Mouse (Mus musculus): ENCODE data around the gene Olfr1359.
"Not testable (repeated sequence)": the region's sequence is repeated elsewhere in the genome, so short reads cannot be mapped to it uniquely, and the experiment has no call there.

The Olfr1359 gene

DNA sequence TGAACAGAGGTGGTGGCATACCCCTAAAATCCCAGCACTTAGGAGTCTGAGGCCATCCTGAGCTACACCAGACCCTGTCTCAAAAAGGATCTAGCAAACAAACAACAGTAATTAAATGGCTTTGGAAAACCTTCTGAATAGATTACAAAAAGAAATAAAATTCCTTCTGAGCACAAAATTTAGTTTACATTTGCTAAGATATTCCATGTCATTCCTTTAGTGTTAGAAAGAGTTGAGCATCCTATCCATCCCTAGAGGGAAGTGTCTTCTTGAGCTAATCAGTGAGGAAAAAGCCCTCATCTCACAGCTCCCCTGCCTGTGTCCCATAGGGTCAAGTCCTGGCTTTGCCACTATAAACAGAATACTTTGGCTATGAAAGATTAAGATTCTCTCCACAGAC, at the start of gene Olfr1359:
Olfr1359 (plus strand) TSS at position 301 of the 400 bp plus-strand sequence.
- DNase-seq, result no peak

DNA sequence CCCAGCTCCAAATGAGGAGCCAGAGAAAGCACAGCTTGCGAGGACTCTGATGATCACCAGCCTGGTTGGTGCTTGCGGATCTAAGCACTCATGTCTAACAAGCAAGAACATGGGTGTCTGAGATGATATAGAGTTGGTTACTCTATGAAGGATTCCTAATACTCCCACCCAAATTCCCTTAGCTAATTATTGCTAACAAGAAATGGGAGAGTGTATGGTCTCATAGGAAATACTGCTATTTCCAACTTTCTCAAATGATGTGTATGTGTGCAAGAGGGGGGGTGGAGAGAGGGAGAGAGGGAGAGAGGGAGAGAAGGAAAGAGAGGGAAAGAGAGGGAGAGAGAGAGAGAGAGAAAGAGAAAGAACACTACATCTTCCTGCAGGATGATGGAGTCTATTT, 34.6 kb upstream of the Olfr1359 start, which contains the start of gene Olfr1361:
Olfr1361 (minus strand) TSS at position 101 of the 400 bp plus-strand sequence.
- no peak for DNase-seq

DNA sequence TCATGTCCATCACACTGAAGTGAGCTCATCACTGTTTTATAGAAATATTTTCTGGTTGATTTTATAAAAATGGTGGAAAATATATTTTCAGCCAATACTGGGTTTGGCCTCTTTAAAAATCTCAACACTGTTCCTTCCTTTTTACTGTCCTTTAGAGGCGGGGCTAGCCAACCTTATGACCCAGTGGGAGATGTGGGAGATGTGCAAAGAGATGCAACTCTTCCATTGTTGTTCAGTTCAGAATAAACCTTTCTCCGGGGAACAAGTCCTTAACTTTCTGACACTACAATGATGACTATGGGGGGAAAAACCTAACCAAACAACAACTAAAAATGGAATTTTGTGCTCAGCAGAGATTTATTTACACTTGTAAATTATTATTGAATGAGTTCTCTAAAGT, 20.6 kb upstream of the Olfr1359 start, which contains the start of gene Olfr1360:
Olfr1360 (minus strand) TSS at position 101 of the 400 bp plus-strand sequence.
- no peak for DNase-seq

DNA sequence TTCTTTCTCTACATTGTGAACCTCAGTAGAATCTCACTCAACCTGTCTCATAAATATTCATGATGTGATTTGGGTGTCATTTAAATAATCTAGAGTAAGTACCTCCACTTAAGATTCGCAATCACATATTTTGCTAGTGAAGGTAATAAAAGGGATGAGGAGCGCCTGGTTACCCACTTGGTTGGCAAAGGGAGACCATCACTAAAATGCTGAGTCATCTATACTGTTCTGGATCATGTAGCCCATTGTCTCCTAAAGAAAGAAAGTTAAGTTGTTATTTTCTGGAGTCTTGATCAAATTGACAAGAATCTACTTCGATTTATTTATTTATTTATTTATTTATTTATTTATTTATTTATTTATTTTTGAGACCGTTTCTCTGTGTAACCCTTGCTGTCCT, 8.8 kb downstream of the Olfr1359 start:
- DNase-seq, result no peak

DNA sequence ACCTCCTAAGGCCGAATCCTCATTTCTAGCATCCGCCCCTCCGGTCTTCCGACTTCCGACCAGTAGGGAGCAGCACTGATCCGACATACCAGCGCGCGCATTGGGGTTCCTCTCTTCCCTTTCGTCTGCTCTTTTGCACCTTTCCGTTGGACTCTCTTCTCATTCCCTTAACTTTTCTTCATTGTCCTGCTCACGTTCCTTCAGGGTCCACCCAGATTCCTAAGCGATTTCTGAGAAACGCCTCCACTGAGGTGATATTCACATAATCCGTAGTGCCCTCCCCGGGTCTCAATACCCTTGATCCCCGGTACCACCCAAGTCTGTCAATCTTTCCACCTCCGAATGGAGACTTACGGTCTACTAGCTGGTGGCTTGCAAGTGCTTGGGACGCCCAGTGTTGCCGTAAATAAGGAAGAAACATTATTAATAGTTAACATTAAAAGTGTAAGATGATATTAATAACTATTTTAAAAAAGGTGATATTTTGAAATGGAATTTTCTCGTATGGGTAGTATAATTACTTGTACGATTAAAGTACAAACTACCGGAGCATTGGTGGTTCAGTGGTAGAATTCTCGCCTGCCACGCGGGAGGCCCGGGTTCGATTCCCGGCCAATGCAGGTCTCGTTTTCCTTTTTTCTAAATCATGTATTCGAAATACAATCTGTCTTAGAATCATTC, 12.3 kb downstream of the Olfr1359 start:
- DNase-seq, result peak; percentile 84

DNA sequence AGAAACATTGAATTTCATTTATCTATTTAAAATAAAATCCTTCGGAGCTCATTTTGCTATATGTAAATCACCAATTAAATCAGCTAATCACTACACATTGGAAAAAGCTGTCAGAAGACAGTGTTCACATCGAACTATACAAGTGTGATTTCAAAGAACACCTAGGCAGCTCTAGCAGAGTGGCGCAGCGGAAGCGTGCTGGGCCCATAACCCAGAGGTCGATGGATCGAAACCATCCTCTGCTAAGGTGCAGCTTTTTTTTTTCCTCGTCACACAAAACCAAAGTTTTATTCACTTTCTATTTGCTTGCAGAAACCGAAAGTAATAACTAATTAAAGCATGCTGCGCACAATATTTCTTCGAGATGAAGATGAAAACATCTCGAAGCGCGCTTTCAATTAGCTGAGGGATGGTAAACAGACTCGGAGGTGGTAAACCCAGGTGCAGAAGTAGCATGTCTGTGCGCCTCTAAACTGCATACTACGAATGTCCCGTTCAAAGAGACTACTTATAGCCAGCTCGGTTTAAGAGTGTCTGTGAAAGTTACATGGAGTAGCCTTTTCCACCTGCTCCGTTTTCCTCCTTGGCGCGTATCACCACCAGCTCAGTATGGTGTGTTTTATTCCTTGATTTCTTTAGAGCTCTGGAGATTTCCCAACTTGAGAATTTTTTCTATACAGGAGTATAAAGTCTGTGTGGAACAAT, 13.1 kb downstream of the Olfr1359 start:
- peak; percentile 74 for DNase-seq

DNA sequence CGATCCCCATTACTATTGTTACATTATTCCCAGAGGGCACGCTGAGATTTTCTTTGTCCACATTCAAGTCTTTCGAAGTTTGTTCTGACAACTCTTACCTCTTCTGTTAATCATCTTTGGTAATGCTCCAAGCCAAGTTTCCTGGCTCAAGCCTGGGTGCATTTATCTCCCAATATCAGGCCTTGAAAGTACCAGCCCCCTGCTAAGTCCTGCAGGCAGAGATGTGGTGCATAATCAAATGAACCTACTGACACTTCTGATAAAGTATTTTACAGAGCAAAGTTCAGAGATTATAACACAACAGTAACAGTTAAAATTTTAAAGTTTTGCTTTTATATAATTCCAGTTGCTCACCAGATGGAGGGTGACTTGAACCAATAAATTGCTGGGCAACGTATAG, 13.8 kb downstream of the Olfr1359 start:
- no peak for DNase-seq

DNA sequence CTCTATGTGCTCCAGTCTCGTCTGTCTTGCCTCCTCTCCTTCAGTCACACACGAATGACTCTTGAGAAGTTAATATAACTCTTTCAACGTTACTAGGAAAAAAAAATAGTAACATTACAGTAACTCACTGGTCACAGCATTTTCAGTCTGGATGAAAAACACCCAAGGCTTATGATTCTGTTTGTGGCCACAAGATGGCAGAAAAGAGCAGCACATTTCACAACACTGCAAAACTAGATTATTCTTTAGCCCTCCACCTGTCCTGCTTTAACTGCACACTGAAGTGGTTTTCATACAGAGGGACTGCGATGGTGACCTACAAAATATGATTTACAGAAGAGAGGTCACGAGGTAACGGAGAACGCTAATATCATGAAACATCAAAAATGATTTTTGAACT, 16.8 kb downstream of the Olfr1359 start:
- peak; percentile 55 for DNase-seq

DNA sequence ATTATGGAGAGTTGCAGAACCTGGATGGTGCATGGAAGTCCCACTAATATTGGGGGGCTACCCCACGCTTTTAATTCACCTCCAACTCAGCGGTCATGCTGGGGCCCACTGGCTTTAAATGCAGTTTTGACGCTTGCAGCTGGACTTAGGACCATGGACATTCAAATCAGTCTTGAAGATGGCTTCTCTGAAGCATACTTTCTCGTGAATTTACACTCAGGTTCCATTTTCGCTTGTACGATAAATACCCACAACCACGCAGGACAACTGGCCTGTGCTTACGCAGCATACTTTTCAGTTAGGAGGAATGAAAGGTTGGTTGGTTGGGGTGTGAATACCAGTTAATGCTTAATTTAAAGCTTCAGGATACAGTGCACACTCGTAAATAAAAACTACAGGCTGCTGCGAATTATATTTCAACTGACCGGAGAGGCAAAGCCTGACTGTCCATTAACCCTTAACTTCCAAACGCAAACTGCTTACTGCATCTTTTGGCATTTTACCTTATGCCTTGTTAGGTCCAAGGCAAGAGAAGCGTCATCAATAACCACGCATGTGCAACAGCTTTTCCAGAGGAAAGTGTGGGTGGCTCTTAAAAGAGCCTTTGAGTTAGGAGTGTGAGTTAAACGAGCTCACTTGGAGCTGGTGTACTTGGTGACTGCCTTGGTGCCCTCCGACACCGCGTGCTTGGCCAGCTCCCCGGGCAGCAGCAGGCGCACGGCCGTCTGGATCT, 17.4 kb downstream of the Olfr1359 start:
- no peak for DNase-seq

DNA sequence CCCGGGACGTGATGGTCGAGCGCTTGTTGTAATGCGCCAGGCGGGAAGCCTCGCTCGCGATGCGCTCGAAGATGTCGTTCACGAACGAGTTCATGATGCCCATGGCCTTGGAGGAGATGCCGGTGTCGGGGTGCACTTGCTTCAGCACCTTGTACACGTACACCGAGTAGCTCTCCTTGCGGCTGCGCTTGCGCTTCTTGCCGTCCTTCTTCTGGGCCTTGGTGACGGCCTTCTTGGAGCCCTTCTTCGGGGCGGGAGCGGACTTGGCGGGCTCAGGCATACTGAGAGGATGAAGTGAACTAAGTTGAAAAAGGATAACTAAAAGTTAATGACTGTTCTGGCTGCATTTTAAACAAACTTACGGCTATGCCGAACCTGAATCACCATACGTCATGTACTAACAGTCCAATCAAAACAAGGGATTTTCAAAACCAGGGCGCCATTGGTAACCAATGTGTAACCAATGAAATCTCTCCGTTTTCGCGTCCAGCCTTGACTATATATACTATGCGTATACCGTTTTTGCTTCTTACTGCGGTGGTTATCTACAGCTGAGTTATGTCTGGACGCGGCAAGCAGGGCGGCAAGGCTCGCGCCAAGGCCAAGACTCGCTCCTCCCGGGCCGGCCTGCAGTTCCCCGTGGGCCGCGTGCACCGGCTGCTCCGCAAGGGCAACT, 18.1 kb downstream of the Olfr1359 start, which contains the start of the genes Hist1h2bl and Hist1h2ai:
Hist1h2bl (minus strand) TSS at position 280 of the 676 bp plus-strand sequence.
Hist1h2ai (plus strand) TSS at position 559 of the 676 bp plus-strand sequence.
- DNase-seq, result peak; percentile 88

DNA sequence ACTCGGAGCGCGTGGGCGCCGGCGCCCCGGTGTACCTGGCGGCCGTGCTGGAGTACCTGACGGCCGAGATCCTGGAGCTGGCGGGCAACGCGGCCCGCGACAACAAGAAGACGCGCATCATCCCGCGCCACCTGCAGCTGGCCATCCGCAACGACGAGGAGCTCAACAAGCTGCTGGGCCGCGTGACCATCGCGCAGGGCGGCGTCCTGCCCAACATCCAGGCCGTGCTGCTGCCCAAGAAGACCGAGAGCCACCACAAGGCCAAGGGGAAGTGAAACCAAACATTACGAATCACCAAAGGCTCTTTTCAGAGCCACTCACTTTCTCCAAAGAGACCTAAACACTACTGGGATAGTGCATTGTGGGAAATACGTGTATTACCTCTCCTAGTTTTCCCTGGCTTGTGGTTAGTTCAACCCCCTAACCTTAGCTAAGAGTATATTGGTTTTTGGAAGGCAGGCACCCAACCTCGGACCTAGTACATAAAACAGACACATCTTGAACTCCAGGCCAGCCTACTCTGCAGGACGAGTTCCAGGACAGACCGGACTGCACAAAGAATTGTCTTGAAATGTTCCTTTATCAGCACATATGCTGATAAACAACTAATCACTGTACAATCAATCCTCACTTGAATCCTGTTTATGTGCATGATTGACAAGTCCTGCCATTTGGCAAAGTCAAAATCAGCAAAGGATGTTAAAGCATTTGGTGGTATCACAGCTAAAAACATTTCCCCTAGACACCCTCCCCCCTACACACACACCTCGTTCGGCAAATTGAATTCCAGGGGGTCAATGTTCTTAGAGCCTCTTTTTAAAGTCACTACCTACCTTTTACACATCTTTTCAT, 18.9 kb downstream of the Olfr1359 start:
- DNase-seq, result not testable (repeated sequence)

DNA sequence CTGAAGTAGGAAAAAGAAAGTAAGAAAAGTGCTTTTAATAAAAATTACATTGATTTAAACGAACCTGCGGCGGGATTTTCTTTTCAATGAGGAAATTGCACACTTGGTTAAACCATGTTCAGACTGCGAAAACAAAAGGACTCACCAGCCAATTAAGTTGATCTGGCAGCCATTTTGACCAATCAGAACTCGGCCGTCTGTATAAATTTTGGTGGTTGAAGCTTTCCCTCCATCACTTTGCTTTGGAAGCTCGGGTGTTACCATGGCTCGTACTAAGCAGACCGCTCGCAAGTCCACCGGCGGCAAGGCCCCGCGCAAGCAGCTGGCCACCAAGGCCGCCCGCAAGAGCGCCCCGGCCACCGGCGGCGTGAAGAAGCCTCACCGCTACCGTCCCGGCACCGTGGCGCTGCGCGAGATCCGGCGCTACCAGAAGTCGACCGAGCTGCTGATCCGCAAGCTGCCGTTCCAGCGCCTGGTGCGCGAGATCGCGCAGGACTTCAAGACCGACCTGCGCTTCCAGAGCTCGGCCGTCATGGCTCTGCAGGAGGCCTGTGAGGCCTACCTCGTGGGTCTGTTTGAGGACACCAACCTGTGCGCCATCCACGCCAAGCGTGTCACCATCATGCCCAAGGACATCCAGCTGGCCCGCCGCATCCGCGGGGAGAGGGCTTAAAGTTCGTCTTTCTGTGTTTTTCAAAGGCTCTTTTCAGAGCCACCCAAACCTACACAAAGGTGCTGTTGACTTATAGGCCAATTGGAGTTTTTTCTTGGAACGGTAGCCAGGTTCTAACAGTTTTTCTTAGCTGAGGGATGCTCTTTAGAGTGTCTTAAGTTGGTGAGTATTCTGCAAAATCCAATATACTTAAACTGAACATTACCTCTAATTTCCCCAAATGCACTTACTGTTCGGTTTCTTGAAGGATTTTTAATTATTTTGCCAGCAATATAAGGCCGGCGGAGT, 19.8 kb downstream of the Olfr1359 start, which contains the start of gene Hist1h3h:
Hist1h3h (plus strand) TSS at position 263 of the 961 bp plus-strand sequence.
- DNase-seq, result peak; percentile 81

DNA sequence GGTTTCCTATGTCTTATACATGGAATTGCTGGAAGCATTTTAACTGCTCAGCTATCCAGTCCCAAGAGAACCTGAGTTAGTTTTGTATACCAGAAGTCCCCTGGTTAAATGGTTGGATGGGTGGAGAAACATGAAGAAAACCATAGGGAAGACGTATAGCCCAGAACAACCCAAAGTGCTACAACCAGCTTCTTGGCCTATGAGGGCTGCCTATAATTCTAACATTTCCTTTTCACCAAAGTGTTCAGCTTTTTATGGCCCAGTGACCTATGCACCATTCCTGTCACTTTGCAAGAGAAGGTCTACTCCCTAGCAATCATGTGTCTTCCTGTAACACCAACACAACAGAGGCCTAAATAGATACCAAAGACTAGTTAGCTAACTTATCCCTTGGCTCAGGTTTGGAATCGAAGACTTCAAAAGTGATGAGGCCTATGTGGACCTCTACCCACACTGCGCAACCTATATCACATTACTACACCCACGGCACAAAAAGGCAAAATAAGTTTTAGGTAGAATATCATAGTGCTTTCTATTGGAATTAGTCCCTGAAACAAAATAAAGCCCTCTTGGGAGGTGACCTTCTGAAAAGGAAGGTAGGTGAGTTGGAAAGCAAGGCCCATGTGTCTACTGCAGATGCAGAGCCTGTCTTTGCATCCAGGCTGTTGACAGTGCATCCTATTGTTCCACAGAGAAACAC, 20.6 kb downstream of the Olfr1359 start:
- DNase-seq, result no peak

DNA sequence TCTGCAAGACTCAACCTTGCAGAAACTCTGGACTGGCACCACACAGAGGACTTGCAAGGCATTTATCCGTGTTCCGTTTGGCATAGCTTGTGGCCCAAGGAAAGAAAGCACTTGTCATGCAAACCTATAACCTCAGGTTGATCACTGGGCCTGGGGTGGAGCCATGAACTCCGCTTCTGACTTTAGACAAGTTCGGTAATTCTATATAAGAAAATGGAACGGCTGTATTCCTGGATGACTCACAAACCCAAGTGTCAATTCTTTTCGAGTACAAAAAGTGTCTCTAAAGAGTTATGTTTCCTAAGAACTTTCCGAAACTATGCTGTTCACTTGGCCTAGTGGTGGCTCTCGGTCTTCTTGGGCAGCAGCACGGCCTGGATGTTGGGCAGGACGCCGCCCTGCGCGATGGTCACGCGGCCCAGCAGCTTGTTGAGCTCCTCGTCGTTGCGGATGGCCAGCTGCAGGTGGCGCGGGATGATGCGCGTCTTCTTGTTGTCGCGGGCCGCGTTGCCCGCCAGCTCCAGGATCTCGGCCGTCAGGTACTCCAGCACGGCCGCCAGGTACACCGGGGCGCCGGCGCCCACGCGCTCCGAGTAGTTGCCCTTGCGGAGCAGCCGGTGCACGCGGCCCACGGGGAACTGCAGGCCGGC, 23.3 kb downstream of the Olfr1359 start:
- not testable (repeated sequence) for DNase-seq

DNA sequence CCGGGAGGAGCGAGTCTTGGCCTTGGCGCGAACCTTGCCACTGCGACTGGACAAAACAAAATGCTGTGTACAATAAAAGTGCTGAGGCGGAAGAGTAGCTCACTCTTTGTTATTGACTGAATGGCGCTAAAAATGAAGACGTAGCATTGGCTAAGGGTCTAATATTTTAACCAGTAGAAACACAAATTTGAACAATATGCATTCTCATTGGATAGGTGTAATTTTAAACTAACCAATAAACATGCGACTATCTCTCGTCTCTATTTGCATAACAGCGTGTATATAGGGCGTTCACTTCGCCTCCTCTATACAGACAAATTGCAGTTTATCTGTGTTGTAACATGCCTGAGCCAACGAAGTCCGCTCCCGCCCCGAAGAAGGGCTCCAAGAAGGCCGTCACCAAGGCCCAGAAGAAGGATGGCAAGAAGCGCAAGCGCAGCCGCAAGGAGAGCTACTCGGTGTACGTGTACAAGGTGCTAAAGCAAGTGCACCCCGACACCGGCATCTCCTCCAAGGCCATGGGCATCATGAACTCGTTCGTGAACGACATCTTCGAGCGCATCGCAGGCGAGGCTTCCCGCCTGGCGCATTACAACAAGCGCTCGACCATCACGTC, 24.0 kb downstream of the Olfr1359 start, which contains the start of gene Hist1h2bm:
Hist1h2bm (plus strand) TSS at position 288 of the 616 bp plus-strand sequence.
- DNase-seq, result peak; percentile 67

DNA sequence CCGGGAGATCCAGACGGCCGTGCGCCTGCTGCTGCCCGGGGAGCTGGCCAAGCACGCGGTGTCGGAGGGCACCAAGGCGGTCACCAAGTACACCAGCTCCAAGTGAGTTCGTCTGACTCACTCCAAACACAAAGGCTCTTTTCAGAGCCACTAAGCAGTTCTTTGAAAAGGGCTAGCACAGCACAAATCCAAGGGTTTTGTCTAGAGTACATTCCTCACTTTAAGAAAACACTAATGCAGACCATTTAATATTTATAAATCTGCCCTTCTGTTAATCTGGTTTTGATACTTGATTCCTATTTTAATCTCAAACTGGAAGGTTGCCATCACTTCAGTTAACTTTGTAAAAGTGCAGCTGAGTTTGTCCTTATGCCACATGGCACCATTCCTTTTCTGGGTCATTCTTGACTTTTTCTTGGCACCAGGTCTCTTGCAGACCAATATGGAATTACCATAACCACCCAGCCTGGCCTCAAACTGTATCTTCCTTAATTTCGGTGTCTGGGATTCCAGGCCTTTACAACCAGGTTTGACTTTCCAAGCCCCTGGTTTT, 24.5 kb downstream of the Olfr1359 start:
- no peak for DNase-seq

DNA sequence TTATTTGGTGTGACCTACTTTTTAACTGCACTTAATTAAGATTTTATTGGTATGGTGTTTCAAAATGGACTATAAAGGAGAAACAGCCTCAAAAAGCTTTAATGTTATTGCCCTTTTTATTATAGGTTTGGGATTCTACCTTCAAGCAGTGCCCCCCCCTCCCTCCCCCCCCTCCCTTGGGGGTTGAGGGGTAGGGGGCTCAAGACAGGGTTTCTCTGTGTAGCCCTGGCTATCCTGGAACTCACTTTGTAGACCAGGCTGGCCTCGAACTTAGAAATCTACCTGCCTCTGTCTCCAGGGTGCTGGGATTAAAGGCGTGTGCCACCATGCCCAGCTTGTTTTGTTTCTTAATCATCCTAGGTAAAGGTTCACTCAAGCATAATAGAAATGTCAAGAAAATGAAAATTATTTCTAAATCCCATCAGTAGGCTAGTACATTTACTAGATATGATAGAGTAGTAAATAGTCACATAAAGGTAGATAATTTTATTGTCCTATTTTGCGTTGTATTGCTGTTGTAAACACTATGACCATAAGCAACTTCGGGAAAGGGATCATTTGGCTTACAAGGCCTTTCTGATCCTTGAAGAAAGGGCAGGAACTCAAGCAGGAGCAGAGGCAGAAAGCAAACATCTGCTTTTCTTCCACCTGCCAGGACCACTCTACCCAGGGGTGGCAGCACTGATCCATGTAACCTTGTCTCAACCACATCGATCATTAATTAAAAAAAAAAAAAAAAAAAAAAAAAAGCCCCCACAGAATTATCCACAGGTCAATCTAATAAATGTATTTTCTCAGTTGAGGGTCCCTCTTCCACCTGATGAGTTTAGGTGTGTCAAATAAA, 25.3 kb downstream of the Olfr1359 start:
- no peak for DNase-seq

All from cerebellum, adult 11-12 months (tissue).